Mouse (Mus musculus) forebrain, postnatal 0 days (tissue): ENCODE data around the gene Slc25a26. TPM values are rescaled to one million over a fixed set of nuclear protein-coding genes. Genes with fewer than 3 reads are reported as not detected.

Source experiments
- ATAC-seq: fragments of 200-750 bp; cut with Nextera tagmentation; 2 replicates; pipeline ENCODE4 v1.8.0; 2017; ENCODE audit warnings: mild to moderate bottlenecking, moderate library complexity
- DNase-seq: peaks from one replicate; pipeline ENCODE4 v3.0.0-alpha.2; 2015
- H3K27ac ChIP-seq: fragments of 300-500 bp; sonication (generic); 2 replicates; pipeline ENCODE4 v1.5.1; 2014; ENCODE audit warnings: low read depth, mild to moderate bottlenecking, antibody characterized with exemption, low read length, moderate library complexity, mixed read lengths
- H3K27me3 ChIP-seq: fragments of 300-500 bp; sonication (generic); 2 replicates; pipeline ENCODE4 v1.6.1; 2014; ENCODE audit warnings: mild to moderate bottlenecking, low read length, mixed read lengths; ENCODE audit not compliant: insufficient read depth
- H3K36me3 ChIP-seq: fragments of 300-500 bp; sonication (generic); 2 replicates; pipeline ENCODE4 v1.6.1; 2014; ENCODE audit warnings: mild to moderate bottlenecking, moderate library complexity; ENCODE audit not compliant: insufficient read depth
- H3K4me1 ChIP-seq: fragments of 300-500 bp; sonication (generic); 2 replicates; pipeline ENCODE4 v1.6.1; 2014; ENCODE audit warnings: antibody characterized with exemption; ENCODE audit not compliant: insufficient read depth
- H3K4me2 ChIP-seq: fragments of 300-500 bp; sonication (generic); 2 replicates; pipeline ENCODE4 v1.6.1; 2014; ENCODE audit warnings: low read depth, mild to moderate bottlenecking, moderate library complexity
- H3K4me3 ChIP-seq: fragments of 300-500 bp; sonication (generic); 2 replicates; pipeline ENCODE4 v1.5.1; 2014; ENCODE audit warnings: low read depth, low read length, mixed read lengths
- H3K9ac ChIP-seq: fragments of 300-500 bp; sonication (generic); 2 replicates; pipeline ENCODE4 v1.6.1; 2014; ENCODE audit warnings: mild to moderate bottlenecking
- H3K9me3 ChIP-seq: fragments of 300-500 bp; sonication (generic); 2 replicates; pipeline ENCODE4 v1.6.1; 2016; ENCODE audit warnings: low read length
- CTCF ChIP-seq: sonication (generic); IDR thresholded peaks from 2 replicates; pipeline ENCODE4 v1.5.1; 2016; ENCODE audit warnings: antibody characterized with exemption, control low read depth, low read depth
- WGBS: fragments of 180-500 bp; shearing (Covaris S2); extraction: QIAGEN DNeasy Blood & Tissue Kit; methylation state at CpG from one replicate; pipeline ENCODE4 v1.1.7; 2014; 5-methylcytosine and 5-hydroxymethylcytosine counted together
- polyA plus RNA-seq: library from polyadenylated mRNA; unstranded; fragments of >200 nt; fragmentation: Nextera tagmentation; extraction: Ambion mirVana; gene quantifications from 2 replicates; pipeline ENCODE4 v1.2.1, GENCODE M21; 2015
- total RNA-seq: library from RNA; depleted of rRNA; stranded (reverse); fragments of >200 nt; gene quantifications from 2 replicates; pipeline ENCODE4 v1.2.3, GENCODE M21; 2014

Slc25a26 gene
- total and polyA plus RNA-seq, 2 experiments from 2014 or later: 8.0 to 8.7 TPM

- 97% methylated on average over 2 of the region's 2 CpGs for WGBS
- no peaks in the 10 kb centered on the region for H3K4me1 ChIP-seq
- TF ChIP-seq CTCF: no peak
- no peak overlapping the region for H3K4me3 ChIP-seq
- no peak for ATAC-seq
- H3K9me3 ChIP-seq: no peaks in the 10 kb centered on the region
- no peaks in the 10 kb centered on the region for H3K36me3 ChIP-seq
- no peaks in the 10 kb centered on the region for H3K27me3 ChIP-seq
- H3K4me2 ChIP-seq: no peak overlapping the region
- H3K9ac ChIP-seq: no peak overlapping the region
- no peak overlapping the region for H3K27ac ChIP-seq
- no peak for DNase-seq
Measured at GRCm38 (mm10) chr6:94568040-94568439, 67.9 kb downstream of the Slc25a26 start.

DNA sequence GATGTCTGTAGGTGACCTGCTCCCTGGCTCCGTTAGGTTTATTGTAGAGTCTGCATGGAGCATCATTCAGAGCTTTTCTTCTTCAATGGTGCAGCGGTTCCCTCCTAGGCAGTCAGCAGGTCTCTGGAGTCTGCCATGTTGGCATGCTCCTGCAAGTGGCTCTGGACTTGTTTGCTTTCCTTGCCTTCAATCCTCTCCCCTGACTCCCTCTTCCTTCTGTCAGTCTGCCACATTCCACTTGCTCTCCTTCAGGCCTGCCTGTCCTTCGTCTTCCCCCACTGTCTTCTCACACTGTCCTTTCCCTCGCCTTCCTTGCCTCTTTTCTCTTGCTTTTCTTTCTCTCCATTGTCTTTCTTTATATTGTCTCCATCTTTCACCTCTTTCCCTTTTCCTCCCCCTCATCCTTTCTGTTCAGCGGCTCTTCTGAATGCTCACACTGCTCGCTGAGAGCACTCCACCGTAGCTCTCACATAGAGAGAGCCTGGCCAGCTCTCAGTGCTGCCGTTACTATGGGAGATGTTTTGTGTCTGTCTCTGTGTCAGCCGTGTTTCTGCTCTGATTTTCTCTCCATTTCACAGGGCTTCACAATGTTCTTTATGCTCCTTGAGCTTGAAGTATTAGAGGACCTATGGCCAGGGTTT lies 75.5 kb downstream of the Slc25a26 start:
- H3K27ac ChIP-seq: peak overlapping the region; percentile 47; the same call in 1 of the 2 replicates
- no peak for TF ChIP-seq CTCF
- no peaks in the 10 kb centered on the region for H3K27me3 ChIP-seq
- no peak overlapping the region for H3K4me2 ChIP-seq
- H3K9ac ChIP-seq: no peak overlapping the region
- H3K4me1 ChIP-seq: no peaks in the 10 kb centered on the region; the same call in 1 of the 2 replicates
- H3K36me3 ChIP-seq: no peaks in the 10 kb centered on the region
- H3K4me3 ChIP-seq: no peak overlapping the region
- DNase-seq: peak; percentile 56
- 24% methylated on average over 9 of the region's 9 CpGs for WGBS
- ATAC-seq: peak; percentile 85
- H3K9me3 ChIP-seq: no peaks in the 10 kb centered on the region

- no peak for DNase-seq
- ATAC-seq: peak; percentile 89
- H3K27ac ChIP-seq: no peak overlapping the region
- H3K9me3 ChIP-seq: no peaks in the 10 kb centered on the region
- no peak for TF ChIP-seq CTCF
- H3K9ac ChIP-seq: no peak overlapping the region
- H3K4me3 ChIP-seq: no peak overlapping the region
- H3K4me1 ChIP-seq: no peaks in the 10 kb centered on the region; the same call in 1 of the 2 replicates
- no peak overlapping the region for H3K4me2 ChIP-seq
- WGBS: 19% methylated on average over 8 of the region's 8 CpGs
- no peaks in the 10 kb centered on the region for H3K36me3 ChIP-seq
- no peaks in the 10 kb centered on the region for H3K27me3 ChIP-seq
Measured at GRCm38 (mm10) chr6:94577991-94578390, 77.9 kb downstream of the Slc25a26 start.

- no peaks in the 10 kb centered on the region for H3K9me3 ChIP-seq
- no peak overlapping the region for H3K27ac ChIP-seq
- ATAC-seq (no peak), DNase-seq (no peak)
- WGBS: 84% methylated on average over 9 of the region's 9 CpGs
- H3K9ac ChIP-seq: no peak overlapping the region
- H3K27me3 ChIP-seq: no peaks in the 10 kb centered on the region
- H3K4me2 ChIP-seq: no peak overlapping the region
- TF ChIP-seq CTCF: no peak
- H3K36me3 ChIP-seq: no peaks in the 10 kb centered on the region
- H3K4me1 ChIP-seq: no peaks in the 10 kb centered on the region
- H3K4me3 ChIP-seq: no peak overlapping the region
Measured at GRCm38 (mm10) chr6:94582055-94582454, 81.9 kb downstream of the Slc25a26 start.

GRCm38 (mm10) chr6:94584147-94584695 lies 84.1 kb downstream of the Slc25a26 start:
- Histone ChIP-seq H3K4me3 (no peak overlapping the region), H3K27ac (no peak overlapping the region), H3K4me1 (no peaks in the 10 kb centered on the region), H3K9me3 (no peaks in the 10 kb centered on the region), H3K4me2 (no peak overlapping the region), H3K36me3 (no peaks in the 10 kb centered on the region), H3K9ac (no peak overlapping the region), H3K27me3 (no peaks in the 10 kb centered on the region)
- TF ChIP-seq CTCF: no peak
- ATAC-seq (no peak), DNase-seq (no peak)
- 94% methylated on average over 9 of the region's 9 CpGs for WGBS

- Histone ChIP-seq H3K4me2 (no peak overlapping the region), H3K9me3 (no peaks in the 10 kb centered on the region), H3K36me3 (no peaks in the 10 kb centered on the region), H3K4me3 (no peak overlapping the region), H3K9ac (no peak overlapping the region), H3K27me3 (no peaks in the 10 kb centered on the region), H3K4me1 (no peaks in the 10 kb centered on the region), H3K27ac (no peak overlapping the region)
- DNase-seq (no peak), ATAC-seq (no peak)
- 88% methylated on average over 4 of the region's 4 CpGs for WGBS
- TF ChIP-seq CTCF: no peak
Measured at GRCm38 (mm10) chr6:94584976-94585375, 84.8 kb downstream of the Slc25a26 start.

DNA sequence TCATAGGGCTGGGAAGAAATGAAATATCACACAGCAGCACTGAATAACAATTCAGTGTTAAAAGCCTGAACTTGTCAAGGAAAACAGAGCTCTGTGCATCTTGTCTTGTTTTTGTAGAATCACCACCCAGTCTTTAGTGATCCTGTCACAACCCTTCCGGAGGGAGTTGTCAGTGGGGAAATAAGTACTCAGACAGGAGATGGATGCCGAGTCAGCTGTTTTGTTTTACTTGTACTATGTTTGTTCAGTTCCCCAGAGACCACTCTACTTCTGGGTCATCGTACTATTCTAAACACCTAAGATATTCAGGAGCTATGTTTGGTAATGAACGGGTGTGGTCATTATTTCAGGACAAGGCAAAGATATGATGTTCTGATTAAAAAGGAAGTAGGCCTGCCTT lies 88.2 kb downstream of the Slc25a26 start:
- peaks cover 4% of the 10 kb centered on the region; the same call in 1 of the 2 replicates for H3K4me1 ChIP-seq
- no peak overlapping the region for H3K27ac ChIP-seq
- H3K9me3 ChIP-seq: no peaks in the 10 kb centered on the region
- no peak overlapping the region for H3K4me2 ChIP-seq
- H3K4me3 ChIP-seq: no peak overlapping the region
- no peaks in the 10 kb centered on the region for H3K36me3 ChIP-seq
- no peak for TF ChIP-seq CTCF
- ATAC-seq: no peak
- H3K27me3 ChIP-seq: no peaks in the 10 kb centered on the region
- H3K9ac ChIP-seq: no peak overlapping the region
- 88% methylated on average over 4 of the region's 4 CpGs for WGBS
- no peak for DNase-seq
